Mouse (Mus musculus): Measurements from ENCODE around the gene Vax2.

- TF ChIP-seq EP300 (IDR thresholded peaks at IDR 0.05; ENCODE audit: insufficient read depth, low read depth, low read length), result no peak
- TF ChIP-seq CTCF (IDR thresholded peaks at IDR 0.05), result no peak
Measured at GRCm38 (mm10) chr6:83744126-83744525, 33.1 kb downstream of the Vax2 start.

Measured in heart, adult 2 months (tissue).